Mouse (Mus musculus) heart, embryonic 10.5 days (tissue): ENCODE measurements around the gene Dnajc6. TPM values are rescaled to one million over a fixed set of nuclear protein-coding genes. Genes with fewer than 3 reads are reported as not detected.

ENCODE experiments used
- DNase-seq: peaks from one replicate; pipeline ENCODE4 v3.0.0-alpha.2; 2017; ENCODE audit warnings: low spot score
- H3K27ac ChIP-seq: fragments of 300-500 bp; sonication (generic); 2 replicates; pipeline ENCODE4 v1.5.1; 2016; ENCODE audit warnings: mild to moderate bottlenecking
- H3K27me3 ChIP-seq: fragments of 300-500 bp; sonication (generic); 2 replicates; pipeline ENCODE4 v1.6.1; 2016; ENCODE audit warnings: mild to moderate bottlenecking; ENCODE audit not compliant: poor library complexity, insufficient read depth, severe bottlenecking
- H3K36me3 ChIP-seq: fragments of 300-500 bp; sonication (generic); 2 replicates; pipeline ENCODE4 v1.6.1; 2016; ENCODE audit warnings: mild to moderate bottlenecking, moderate library complexity
- H3K4me1 ChIP-seq: fragments of 300-500 bp; sonication (generic); 2 replicates; pipeline ENCODE4 v1.6.1; 2016; ENCODE audit warnings: mild to moderate bottlenecking
- H3K4me3 ChIP-seq: fragments of 300-500 bp; sonication (generic); 2 replicates; pipeline ENCODE4 v1.5.1; 2016; ENCODE audit warnings: mild to moderate bottlenecking, moderate library complexity
- H3K9me3 ChIP-seq: fragments of 300-500 bp; sonication (generic); 2 replicates; pipeline ENCODE4 v1.6.1; 2016; ENCODE audit warnings: mild to moderate bottlenecking, moderate library complexity
- WGBS: fragments of 180-500 bp; shearing (Covaris S2); methylation state at CpG from one replicate; pipeline ENCODE4 v1.1.7; 2016; 5-methylcytosine and 5-hydroxymethylcytosine counted together
- polyA plus RNA-seq: library from polyadenylated mRNA; unstranded; fragments of >200 nt; fragmentation: Nextera tagmentation; extraction: Ambion mirVana; gene quantifications from 2 replicates; pipeline ENCODE4 v1.2.1, GENCODE M21; 2016

Dnajc6 gene
- polyA plus RNA-seq, 1 experiment from 2014 or later = 0.44 TPM

- WGBS = 61% methylated on average over 5 of the region's 5 CpGs
- Histone ChIP-seq H3K36me3 (0 out of 2 replicates have a peak, but pooled peaks cover 6% of the 10 kb centered on the region), H3K4me1 (no peaks in the 10 kb centered on the region), H3K4me3 (no peak overlapping the region), H3K27ac (no peak overlapping the region), H3K27me3 (no peaks in the 10 kb centered on the region), H3K9me3 (no peaks in the 10 kb centered on the region)
- no peak for DNase-seq
These were observed 25.9 kb upstream of the Dnajc6 start for GRCm38 (mm10) chr4:101470543-101470942.

- Histone ChIP-seq H3K4me1 (no peaks in the 10 kb centered on the region), H3K4me3 (no peak overlapping the region), H3K27me3 (no peaks in the 10 kb centered on the region), H3K27ac (no peak overlapping the region), H3K9me3 (no peaks in the 10 kb centered on the region), H3K36me3 (no peaks in the 10 kb centered on the region)
- DNase-seq = no peak
- 92% methylated on average over 3 of the region's 3 CpGs for WGBS
These were observed 23.7 kb upstream of the Dnajc6 start for GRCm38 (mm10) chr4:101472767-101473166.

- no peak for DNase-seq
- no peaks in the 10 kb centered on the region for H3K9me3 ChIP-seq
- H3K36me3 ChIP-seq = no peaks in the 10 kb centered on the region
- 86% methylated on average over 8 of the region's 8 CpGs for WGBS
- no peaks in the 10 kb centered on the region for H3K4me1 ChIP-seq
- no peak overlapping the region for H3K27ac ChIP-seq
- H3K4me3 ChIP-seq = no peak overlapping the region
- peaks cover 22% of the 10 kb centered on the region for H3K27me3 ChIP-seq
These were observed 6.0 kb upstream of the Dnajc6 start for GRCm38 (mm10) chr4:101490320-101490917.

GRCm38 (mm10) chr4:101491704-101492103 is 4.7 kb upstream of the Dnajc6 start:
- no peak overlapping the region for H3K4me3 ChIP-seq
- no peak for DNase-seq
- WGBS = 69% methylated on average over 6 of the region's 6 CpGs
- H3K9me3 ChIP-seq = no peaks in the 10 kb centered on the region
- H3K27me3 ChIP-seq = peaks cover 35% of the 10 kb centered on the region
- no peaks in the 10 kb centered on the region for H3K36me3 ChIP-seq
- H3K4me1 ChIP-seq = peaks cover 5% of the 10 kb centered on the region; the same call in 1 of the 2 replicates
- H3K27ac ChIP-seq = no peak overlapping the region

GRCm38 (mm10) chr4:101493611-101494197 is 2.7 kb upstream of the Dnajc6 start:
- no peak for DNase-seq
- Histone ChIP-seq H3K36me3 (no peaks in the 10 kb centered on the region), H3K4me1 (peaks cover 14% of the 10 kb centered on the region; the same call in 1 of the 2 replicates), H3K27ac (no peak overlapping the region), H3K4me3 (no peak overlapping the region), H3K9me3 (no peaks in the 10 kb centered on the region), H3K27me3 (peaks cover 55% of the 10 kb centered on the region)

- H3K4me1 ChIP-seq = peaks cover 14% of the 10 kb centered on the region; the same call in 1 of the 2 replicates
- no peaks in the 10 kb centered on the region for H3K36me3 ChIP-seq
- H3K4me3 ChIP-seq = peak overlapping the region; percentile 78
- WGBS = 1% methylated on average over 28 of the region's 28 CpGs
- DNase-seq = no peak
- peaks cover 59% of the 10 kb centered on the region for H3K27me3 ChIP-seq
- no peaks in the 10 kb centered on the region for H3K9me3 ChIP-seq
- peak overlapping the region; percentile 47; the same call in 1 of the 2 replicates for H3K27ac ChIP-seq
These were observed 287 bp upstream of the Dnajc6 start for GRCm38 (mm10) chr4:101496188-101496533.

- Histone ChIP-seq H3K4me3 (peak overlapping the region; percentile 78), H3K9me3 (no peaks in the 10 kb centered on the region), H3K36me3 (no peaks in the 10 kb centered on the region), H3K27me3 (peaks cover 59% of the 10 kb centered on the region), H3K4me1 (peaks cover 14% of the 10 kb centered on the region; the same call in 1 of the 2 replicates), H3K27ac (no peak overlapping the region)
- no peak for DNase-seq
- 3% methylated on average over 14 of the region's 14 CpGs for WGBS
These were observed 888 bp downstream of the Dnajc6 start for GRCm38 (mm10) chr4:101497336-101497735.

GRCm38 (mm10) chr4:101504470-101505007 is 8.1 kb downstream of the Dnajc6 start:
- DNase-seq = no peak
- Histone ChIP-seq H3K27me3 (peaks cover 19% of the 10 kb centered on the region), H3K36me3 (no peaks in the 10 kb centered on the region), H3K27ac (no peak overlapping the region), H3K4me3 (no peak overlapping the region), H3K9me3 (no peaks in the 10 kb centered on the region), H3K4me1 (peaks cover 6% of the 10 kb centered on the region)
- 79% methylated on average over 7 of the region's 7 CpGs for WGBS

GRCm38 (mm10) chr4:101505966-101506365 is 9.5 kb downstream of the Dnajc6 start:
- Histone ChIP-seq H3K27ac (no peak overlapping the region), H3K4me1 (peaks cover 6% of the 10 kb centered on the region), H3K9me3 (no peaks in the 10 kb centered on the region), H3K36me3 (no peaks in the 10 kb centered on the region), H3K27me3 (peaks cover 26% of the 10 kb centered on the region), H3K4me3 (no peak overlapping the region)
- no peak for DNase-seq
- 70% methylated on average over 2 of the region's 2 CpGs for WGBS

GRCm38 (mm10) chr4:101506372-101506771 is 9.9 kb downstream of the Dnajc6 start:
- no peak overlapping the region for H3K27ac ChIP-seq
- no peaks in the 10 kb centered on the region for H3K36me3 ChIP-seq
- H3K4me1 ChIP-seq = peaks cover 6% of the 10 kb centered on the region
- no peaks in the 10 kb centered on the region for H3K9me3 ChIP-seq
- DNase-seq = no peak
- H3K27me3 ChIP-seq = peaks cover 26% of the 10 kb centered on the region
- H3K4me3 ChIP-seq = no peak overlapping the region

- Histone ChIP-seq H3K4me1 (peaks cover 6% of the 10 kb centered on the region), H3K36me3 (no peaks in the 10 kb centered on the region), H3K9me3 (no peaks in the 10 kb centered on the region), H3K4me3 (peak overlapping the region; percentile 61), H3K27ac (0 out of 2 replicates have a peak overlapping the region, but pooled peaks have one; percentile 19), H3K27me3 (peaks cover 24% of the 10 kb centered on the region)
- 10% methylated on average over 24 of the region's 24 CpGs for WGBS
- no peak for DNase-seq
These were observed 11.3 kb downstream of the Dnajc6 start for GRCm38 (mm10) chr4:101507571-101508422.

- 5% methylated on average over 10 of the region's 10 CpGs for WGBS
- Histone ChIP-seq H3K36me3 (no peaks in the 10 kb centered on the region), H3K4me1 (peaks cover 6% of the 10 kb centered on the region), H3K4me3 (peak overlapping the region; percentile 61), H3K9me3 (no peaks in the 10 kb centered on the region), H3K27me3 (peaks cover 18% of the 10 kb centered on the region), H3K27ac (no peak overlapping the region; the same call in 1 of the 2 replicates)
- DNase-seq = no peak
These were observed 12.0 kb downstream of the Dnajc6 start for GRCm38 (mm10) chr4:101508431-101508830.
